Mouse (Mus musculus): ENCODE data around the gene Ppm1n.

The Ppm1n gene

GRCm38 (mm10) chr7:19279581-19280114, at the start of gene Ppm1n:
Ppm1n (minus strand) TSS chr7:19280064.
- POLR2A ChIA-PET = interaction anchor here (0.6 to 6.4 kb wide), 37 partner anchors 7 to 116 kb away, joined by 3 to 58 read pairs (median 5); partner anchors contain the start of genes Eml2 (in 2 of the 4), Vasp (in 2 of the 4), Ercc1 (in 1 of the 4) and Fosb (in 1 of the 4)
- CTCF ChIA-PET = interaction anchor here (0.5 to 4.5 kb wide), 34 partner anchors 8 to 187 kb away, joined by 3 to 53 read pairs (median 4); partner anchors contain the start of genes Eml2 (in 3 of the 4) and Vasp (in 1 of the 4)

GRCm38 (mm10) chr7:19328425-19328824, 48.6 kb upstream of the Ppm1n start:
- POLR2A ChIA-PET = interaction anchor here in 2 of 4 experiments (0.7 to 2.9 kb wide), 4 partner anchors 17 to 126 kb away, joined by 3 to 10 read pairs (median 4); partner anchors contain the start of gene Ercc1 (in 1 of the 2)
- CTCF ChIA-PET = interaction anchor here in 2 of 4 experiments (0.7 to 4.0 kb wide), 4 partner anchors 16 to 149 kb away, joined by 5 to 25 read pairs (median 12); partner anchors contain the start of genes Ercc1 (in 1 of the 2) and Fosb (in 1 of the 2)

- ChIA-PET POLR2A (interaction anchor here (0.7 to 2.9 kb wide), 10 partner anchors 17 to 163 kb away, joined by 3 to 29 read pairs (median 5); partner anchors contain the start of genes Fosb (in 2 of the 4) and Ercc1 (in 1 of the 4)), CTCF (interaction anchor here (0.6 to 4.0 kb wide), 10 partner anchors 15 to 172 kb away, joined by 3 to 25 read pairs (median 5); partner anchors contain the start of genes Ercc1 (in 1 of the 4) and Fosb (in 1 of the 4))
Observed at GRCm38 (mm10) chr7:19327782-19328181, 47.9 kb upstream of the Ppm1n start.

GRCm38 (mm10) chr7:19327128-19327527, 47.3 kb upstream of the Ppm1n start:
- POLR2A ChIA-PET = interaction anchor here (0.6 to 2.9 kb wide), 19 partner anchors 12 to 246 kb away, joined by 3 to 29 read pairs (median 4); partner anchors contain the start of genes Fosb (in 3 of the 4) and Ercc1 (in 2 of the 4)
- CTCF ChIA-PET = interaction anchor here (0.6 to 4.0 kb wide), 19 partner anchors 15 to 228 kb away, joined by 3 to 25 read pairs (median 5); partner anchors contain the start of genes Cd3eap (in 1 of the 4), Ercc1 (in 1 of the 4), Fosb (in 1 of the 4) and Ppp1r13l (in 1 of the 4)

- ChIA-PET CTCF (interaction anchor here (0.6 to 4.0 kb wide), 20 partner anchors 16 to 253 kb away, joined by 3 to 25 read pairs (median 4); partner anchors contain the start of genes Cd3eap (in 1 of the 4), Ercc1 (in 1 of the 4), Fosb (in 1 of the 4) and Ppp1r13l (in 1 of the 4)), POLR2A (interaction anchor here (0.6 to 2.9 kb wide), 27 partner anchors 11 to 253 kb away, joined by 3 to 29 read pairs (median 4); partner anchors contain the start of genes Fosb (in 3 of the 4), Ercc1 (in 2 of the 4), Cd3eap (in 1 of the 4) and Ppp1r13l (in 1 of the 4))
Observed at GRCm38 (mm10) chr7:19326359-19326758, 46.5 kb upstream of the Ppm1n start.

GRCm38 (mm10) chr7:19325262-19326199, 45.7 kb upstream of the Ppm1n start:
- ChIA-PET CTCF (interaction anchor here (0.7 to 4.0 kb wide), 13 partner anchors 16 to 253 kb away, joined by 3 to 25 read pairs (median 5); partner anchors contain the start of genes Ercc1 (in 1 of the 4) and Fosb (in 1 of the 4)), POLR2A (interaction anchor here (0.6 to 2.9 kb wide), 22 partner anchors 10 to 247 kb away, joined by 3 to 29 read pairs (median 5); partner anchors contain the start of genes Fosb (in 3 of the 4), Ercc1 (in 2 of the 4), Cd3eap (in 1 of the 4) and Ppp1r13l (in 1 of the 4))

- ChIA-PET POLR2A (interaction anchor here in 2 of 4 experiments (0.6 to 1.2 kb wide), 2 partner anchors 15 to 228 kb away, joined by 3 to 4 read pairs; partner anchors contain the start of gene Fosb (in 1 of the 2)), CTCF (no interaction called here)
Observed at GRCm38 (mm10) chr7:19324221-19324620, 44.4 kb upstream of the Ppm1n start.

- ChIA-PET CTCF (interaction anchor here in 2 of 4 experiments (1.1 to 2.0 kb wide), 2 partner anchors 13 to 20 kb away, joined by 3 to 5 read pairs; partner anchors contain the start of gene Fosb (in 1 of the 2)), POLR2A (interaction anchor here in 3 of 4 experiments (0.6 to 1.6 kb wide), 8 partner anchors 11 to 394 kb away, joined by 3 to 4 read pairs (median 3); partner anchors contain the start of gene Fosb (in 1 of the 3))
Observed at GRCm38 (mm10) chr7:19322489-19322888, 42.6 kb upstream of the Ppm1n start.

- ChIA-PET CTCF (interaction anchor here in 1 of 4 experiments (2.0 kb wide), 1 partner anchor 21 kb away, joined by 5 read pairs; no protein-coding TSS in a partner anchor), POLR2A (interaction anchor here in 2 of 4 experiments (1.1 to 1.6 kb wide), 2 partner anchors 11 to 13 kb away, joined by 3 to 4 read pairs; partner anchors contain the start of gene Fosb (in 1 of the 2))
Observed at GRCm38 (mm10) chr7:19321464-19321863, 41.6 kb upstream of the Ppm1n start.

GRCm38 (mm10) chr7:19320637-19321036, 40.8 kb upstream of the Ppm1n start:
- POLR2A ChIA-PET = interaction anchor here in 3 of 4 experiments (0.7 to 1.2 kb wide), 9 partner anchors 10 to 48 kb away, joined by 3 to 24 read pairs (median 3); partner anchors contain the start of genes Fosb (in 3 of the 3), Cd3eap (in 1 of the 3), Ercc1 (in 1 of the 3) and Ppp1r13l (in 1 of the 3)
- CTCF ChIA-PET = interaction anchor here in 2 of 4 experiments (0.6 to 1.0 kb wide), 5 partner anchors 10 to 81 kb away, joined by 3 read pairs; no protein-coding TSS in a partner anchor

- ChIA-PET CTCF (interaction anchor here in 2 of 4 experiments (0.6 to 1.0 kb wide), 5 partner anchors 9 to 80 kb away, joined by 3 read pairs; no protein-coding TSS in a partner anchor), POLR2A (interaction anchor here in 3 of 4 experiments (0.7 to 1.2 kb wide), 9 partner anchors 10 to 47 kb away, joined by 3 to 24 read pairs (median 3); partner anchors contain the start of genes Fosb (in 3 of the 3), Cd3eap (in 1 of the 3), Ercc1 (in 1 of the 3) and Ppp1r13l (in 1 of the 3))
Observed at GRCm38 (mm10) chr7:19319906-19320305, 40.0 kb upstream of the Ppm1n start.

- POLR2A ChIA-PET = interaction anchor here in 3 of 4 experiments (0.9 to 1.1 kb wide), 6 partner anchors 9 to 40 kb away, joined by 3 to 24 read pairs (median 6); partner anchors contain the start of genes Fosb (in 3 of the 3), Cd3eap (in 1 of the 3) and Ppp1r13l (in 1 of the 3)
- CTCF ChIA-PET = interaction anchor here in 1 of 4 experiments (1.0 kb wide), 1 partner anchor 18 kb away, joined by 3 read pairs; no protein-coding TSS in a partner anchor
Observed at GRCm38 (mm10) chr7:19319458-19319857, 39.6 kb upstream of the Ppm1n start.

GRCm38 (mm10) chr7:19318676-19319075, 38.8 kb upstream of the Ppm1n start:
- ChIA-PET POLR2A (interaction anchor here in 3 of 4 experiments (0.7 to 1.5 kb wide), 4 partner anchors 8 to 36 kb away, joined by 3 to 6 read pairs (median 4); partner anchors contain the start of gene Fosb (in 1 of the 3)), CTCF (interaction anchor here in 2 of 4 experiments (0.5 to 0.7 kb wide), 2 partner anchors 27 to 62 kb away, joined by 3 read pairs; no protein-coding TSS in a partner anchor)

GRCm38 (mm10) chr7:19318201-19318600, 38.3 kb upstream of the Ppm1n start:
- ChIA-PET CTCF (interaction anchor here in 1 of 4 experiments (0.5 to 1.0 kb wide), 2 partner anchors 25 to 62 kb away, joined by 3 read pairs; no protein-coding TSS in a partner anchor), POLR2A (interaction anchor here in 2 of 4 experiments (1.1 to 1.5 kb wide), 3 partner anchors 8 to 14 kb away, joined by 4 to 6 read pairs (median 5); partner anchors contain the start of gene Fosb (in 1 of the 2))

GRCm38 (mm10) chr7:19316451-19317161, 36.7 kb upstream of the Ppm1n start:
- ChIA-PET POLR2A (interaction anchor here in 1 of 4 experiments (0.5 to 1.2 kb wide), 2 partner anchors 8 to 449 kb away, joined by 4 to 5 read pairs; no protein-coding TSS in a partner anchor), CTCF (interaction anchor here in 2 of 4 experiments (0.7 to 1.2 kb wide), 4 partner anchors 30 to 274 kb away, joined by 3 to 4 read pairs (median 3); no protein-coding TSS in a partner anchor)

GRCm38 (mm10) chr7:19314033-19314432, 34.2 kb upstream of the Ppm1n start:
- CTCF ChIA-PET = no interaction called here
- POLR2A ChIA-PET = no interaction called here

Measured in embryonic stem cell, embryonic (primary cell).